Mouse (Mus musculus) liver, postnatal 0 days (tissue): ENCODE data around the gene Plxdc2.

Experiments
- CTCF ChIP-seq: sonication (generic); IDR thresholded peaks from 2 replicates; pipeline ENCODE4 v1.5.1; 2016; ENCODE audit warnings: antibody characterized with exemption, low read depth
- EP300 ChIP-seq: IDR thresholded peaks from 2 replicates; pipeline ENCODE4 v1.6.1; 2016; ENCODE audit warnings: antibody characterized with exemption, low read depth, mild to moderate bottlenecking

- TF ChIP-seq EP300 (no peak), CTCF (no peak)
Observed at GRCm38 (mm10) chr2:16532244-16532643, 176.1 kb downstream of the Plxdc2 start.
